Mouse (Mus musculus) cerebellum, postnatal 4 days (tissue): Measurements from ENCODE around the gene Keap1.
"Not testable (repeated sequence)": the region's sequence is repeated elsewhere in the genome, so short reads cannot be mapped to it uniquely, and the experiment has no call there.

Experiments
- DNase-seq, 2 experiments: peaks; one replicate each; pipeline ENCODE4 v3.0.0; 2022; ENCODE audit warnings: low spot score in 2 of 2, mixed read lengths in 1 of 2

Gene Keap1

GRCm38 (mm10) chr9:21261831-21262230, 22.7 kb upstream of the Keap1 start:
- DNase-seq = no peak

GRCm38 (mm10) chr9:21260491-21261040, 21.4 kb upstream of the Keap1 start:
- DNase-seq = no peak

- not testable (repeated sequence) for DNase-seq
These were observed 17.2 kb upstream of the Keap1 start for GRCm38 (mm10) chr9:21256349-21256748.

- DNase-seq = no peak
These were observed 15.5 kb upstream of the Keap1 start for GRCm38 (mm10) chr9:21254690-21255089.

GRCm38 (mm10) chr9:21251116-21251735, 12.1 kb upstream of the Keap1 start:
- no peak for DNase-seq

GRCm38 (mm10) chr9:21250509-21250908, 11.3 kb upstream of the Keap1 start:
- DNase-seq = peak in 1 of 2 experiments; percentile 25

GRCm38 (mm10) chr9:21249629-21250508, 10.7 kb upstream of the Keap1 start:
- no peak for DNase-seq

- DNase-seq = no peak
These were observed 9.2 kb upstream of the Keap1 start, which contains the start of gene S1pr5 for GRCm38 (mm10) chr9:21248326-21248725. Gene S1pr5, minus strand, starts transcription at chr9:21248443.

- DNase-seq = no peak
These were observed 7.2 kb upstream of the Keap1 start for GRCm38 (mm10) chr9:21246342-21246741.

- no peak for DNase-seq
These were observed 5.9 kb upstream of the Keap1 start for GRCm38 (mm10) chr9:21245113-21245487.

GRCm38 (mm10) chr9:21244428-21245112, 5.4 kb upstream of the Keap1 start:
- DNase-seq = peak in 1 of 2 experiments; percentile 34

- DNase-seq = peak in 1 of 2 experiments; percentile 25
These were observed 4.8 kb upstream of the Keap1 start for GRCm38 (mm10) chr9:21243826-21244427.

- peak; percentile 67 to 85 for DNase-seq
These were observed 2.2 kb upstream of the Keap1 start for GRCm38 (mm10) chr9:21241343-21241742.

- no peak for DNase-seq
These were observed 296 bp upstream of the Keap1 start for GRCm38 (mm10) chr9:21239465-21239848.

GRCm38 (mm10) chr9:21238004-21238732, 993 bp downstream of the Keap1 start:
- DNase-seq = no peak

- peak in 1 of 2 experiments; percentile 39 for DNase-seq
These were observed 1.7 kb downstream of the Keap1 start for GRCm38 (mm10) chr9:21237368-21238003.

GRCm38 (mm10) chr9:21236991-21237367, 2.2 kb downstream of the Keap1 start:
- no peak for DNase-seq

- no peak for DNase-seq
These were observed 3.8 kb downstream of the Keap1 start for GRCm38 (mm10) chr9:21235341-21235740.

GRCm38 (mm10) chr9:21233805-21234204, 5.4 kb downstream of the Keap1 start:
- DNase-seq = no peak

- DNase-seq = no peak
These were observed 5.8 kb downstream of the Keap1 start for GRCm38 (mm10) chr9:21233366-21233765.

- no peak for DNase-seq
These were observed 6.3 kb downstream of the Keap1 start for GRCm38 (mm10) chr9:21232867-21233266.
